Mouse (Mus musculus) kidney, postnatal 10 days (tissue): ENCODE data around the gene Adamts2.

ENCODE experiments used
- DNase-seq: peaks from one replicate; pipeline ENCODE4 v3.0.0; 2021; ENCODE audit warnings: mixed read lengths

The Adamts2 gene

DNA sequence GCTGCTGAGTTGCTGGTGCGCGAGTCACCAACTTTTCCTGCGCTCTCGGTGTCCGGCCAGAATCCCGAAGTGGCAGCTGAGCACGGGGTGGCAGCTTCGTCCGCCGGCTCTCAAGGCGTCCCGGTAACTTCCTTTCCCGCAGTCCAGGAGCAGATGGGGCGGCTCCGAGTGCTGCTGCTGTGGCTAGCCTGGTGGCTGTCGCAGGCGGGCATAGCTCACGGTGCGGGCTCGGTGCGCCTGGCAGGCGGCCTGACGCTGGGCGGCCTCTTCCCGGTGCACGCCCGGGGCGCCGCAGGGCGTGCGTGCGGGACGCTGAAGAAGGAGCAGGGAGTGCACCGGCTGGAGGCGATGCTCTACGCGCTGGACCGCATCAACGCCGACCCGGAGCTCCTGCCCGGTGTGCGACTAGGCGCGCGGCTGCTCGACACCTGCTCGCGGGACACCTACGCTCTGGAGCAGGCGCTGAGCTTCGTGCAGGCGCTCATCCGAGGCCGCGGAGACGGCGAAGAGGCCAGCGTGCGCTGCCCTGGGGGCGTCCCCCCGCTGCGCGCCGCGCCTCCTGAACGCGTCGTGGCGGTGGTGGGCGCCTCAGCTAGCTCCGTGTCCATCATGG is 249.2 kb downstream of the Adamts2 start:
- peak; percentile 33 for DNase-seq
